Mouse (Mus musculus): ENCODE results near the gene Rps6ka6.

DNA sequence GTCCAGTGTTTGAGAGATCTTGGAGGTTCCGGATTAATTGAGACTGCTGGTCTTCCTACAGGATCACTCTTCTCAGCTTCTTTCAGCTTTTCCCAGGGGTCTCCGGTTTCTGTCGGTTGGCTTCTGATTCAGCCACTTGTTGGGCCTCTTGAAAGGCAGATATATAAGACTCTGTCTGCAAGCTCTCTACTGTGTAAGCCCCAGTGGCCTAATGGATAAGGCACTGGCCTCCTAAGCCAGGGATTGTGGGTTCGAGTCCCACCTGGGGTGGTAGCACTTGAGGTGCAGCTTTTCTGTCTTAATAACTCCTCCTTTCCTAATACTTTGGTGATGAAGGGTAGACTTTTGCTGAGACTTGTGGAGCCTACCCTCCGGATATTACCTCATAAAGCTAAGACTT, 160.7 kb downstream of the Rps6ka6 start:
- TF ChIP-seq CTCF (IDR thresholded peaks at IDR 0.05; ENCODE audit: extremely low read depth, insufficient read depth, insufficient read length, insufficient replicate concordance) = no peak
- no peak for TF ChIP-seq POLR2A (IDR thresholded peaks at IDR 0.05; ENCODE audit: low read depth, low read length)
